Mouse (Mus musculus) heart, postnatal 0 days (tissue): Measurements from ENCODE around the gene Fbxl7. TPM values are rescaled to one million over a fixed set of nuclear protein-coding genes. Genes with fewer than 3 reads are reported as not detected.
"Not testable (repeated sequence)": the region's sequence is repeated elsewhere in the genome, so short reads cannot be mapped to it uniquely, and the experiment has no call there.

ENCODE experiments used
- ATAC-seq: fragments of 200-750 bp; cut with Nextera tagmentation; 2 replicates; pipeline ENCODE4 v1.8.0; 2017; ENCODE audit warnings: low read depth, moderate number of reproducible peaks, moderate library complexity; ENCODE audit not compliant: insufficient read depth
- DNase-seq: peaks from one replicate; pipeline ENCODE4 v3.0.0-alpha.2; 2016; ENCODE audit warnings: low spot score
- H3K27ac ChIP-seq: fragments of 300-500 bp; sonication (generic); 2 replicates; pipeline ENCODE4 v1.5.1; 2014; ENCODE audit warnings: low read depth, mild to moderate bottlenecking
- H3K27me3 ChIP-seq: fragments of 300-500 bp; sonication (generic); 2 replicates; pipeline ENCODE4 v1.6.1; 2014; ENCODE audit warnings: low read length, mixed read lengths; ENCODE audit not compliant: control insufficient read depth, insufficient read depth
- H3K36me3 ChIP-seq: fragments of 300-500 bp; sonication (generic); replicated peaks from 2 replicates; pipeline ENCODE4 v1.6.1; 2014; ENCODE audit warnings: low read length, mixed read lengths; ENCODE audit not compliant: control insufficient read depth, insufficient read depth
- H3K4me1 ChIP-seq: fragments of 300-500 bp; sonication (generic); 2 replicates; pipeline ENCODE4 v1.6.1; 2014; ENCODE audit warnings: antibody characterized with exemption; ENCODE audit not compliant: control insufficient read depth, insufficient read depth
- H3K4me2 ChIP-seq: fragments of 300-500 bp; sonication (generic); 2 replicates; pipeline ENCODE4 v1.6.1; 2014; ENCODE audit warnings: low read depth, mild to moderate bottlenecking, low read length, moderate library complexity
- H3K4me3 ChIP-seq: fragments of 300-500 bp; sonication (generic); 2 replicates; pipeline ENCODE4 v1.5.1; 2014; ENCODE audit warnings: low read depth, low read length
- H3K9ac ChIP-seq: fragments of 300-500 bp; sonication (generic); replicated peaks from 2 replicates; pipeline ENCODE4 v1.6.1; 2014; ENCODE audit warnings: low read depth, low read length, mixed read lengths
- H3K9me3 ChIP-seq: fragments of 300-500 bp; sonication (generic); replicated peaks from 2 replicates; pipeline ENCODE4 v1.6.1; 2016; ENCODE audit warnings: low read length; ENCODE audit not compliant: control insufficient read depth
- CTCF ChIP-seq: IDR thresholded peaks from 2 replicates; pipeline ENCODE4 v1.5.1; 2016; ENCODE audit warnings: antibody characterized with exemption, control low read depth, low read depth
- EP300 ChIP-seq: IDR thresholded peaks from 2 replicates; pipeline ENCODE4 v1.6.1; 2016; ENCODE audit warnings: antibody characterized with exemption, low read depth
- WGBS: fragments of 180-500 bp; shearing (Covaris S2); extraction: QIAGEN DNeasy Blood & Tissue Kit; methylation state at CpG from one replicate; pipeline ENCODE4 v1.1.7; 2014; 5-methylcytosine and 5-hydroxymethylcytosine counted together
- polyA plus RNA-seq: library from polyadenylated mRNA; unstranded; fragments of >200 nt; fragmentation: Nextera tagmentation; extraction: Ambion mirVana; gene quantifications from 2 replicates; pipeline ENCODE4 v1.2.1, GENCODE M21; 2015
- total RNA-seq: library from RNA; depleted of rRNA; stranded (reverse); fragments of >200 nt; gene quantifications from 2 replicates; pipeline ENCODE4 v1.2.3, GENCODE M21; 2014; ENCODE audit warnings: low replicate concordance

The Fbxl7 gene
- total and polyA plus RNA-seq, 2 experiments from 2014 or later, result 3.1 to 7.4 TPM

DNA sequence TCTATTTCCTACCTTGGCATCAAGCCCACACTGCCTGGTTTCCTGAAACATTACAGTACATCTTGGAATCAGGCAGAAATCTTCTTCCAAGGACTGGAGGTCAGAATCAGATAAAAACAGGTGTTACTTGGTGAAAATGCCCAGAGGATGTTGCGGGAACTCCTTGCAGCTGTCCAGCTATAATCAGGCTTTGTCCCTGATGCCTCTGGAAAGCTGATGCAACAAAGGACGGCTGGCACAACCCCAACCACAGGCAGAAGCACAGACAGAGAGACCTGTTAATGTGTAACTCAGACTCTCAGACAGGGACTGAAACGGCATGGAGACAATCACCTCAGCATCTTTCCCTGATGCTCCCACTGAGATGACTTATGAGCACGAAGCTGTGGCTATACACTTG, 133.7 kb downstream of the Fbxl7 start:
- H3K4me2 ChIP-seq, result no peak overlapping the region
- 66% methylated on average over 4 of the region's 4 CpGs for WGBS
- H3K27ac ChIP-seq, result no peak overlapping the region
- no peak overlapping the region for H3K4me3 ChIP-seq
- H3K36me3 ChIP-seq, result no peaks in the 10 kb centered on the region
- H3K27me3 ChIP-seq, result no peaks in the 10 kb centered on the region
- no peak overlapping the region for H3K9ac ChIP-seq
- H3K4me1 ChIP-seq, result no peaks in the 10 kb centered on the region
- no peak for ATAC-seq
- no peaks in the 10 kb centered on the region for H3K9me3 ChIP-seq
- TF ChIP-seq CTCF (no peak), EP300 (no peak)
- DNase-seq, result no peak

- no peak overlapping the region for H3K9ac ChIP-seq
- WGBS, result 91% methylated on average over 3 of the region's 3 CpGs
Measured at GRCm38 (mm10) chr15:26748484-26748883, 146.9 kb downstream of the Fbxl7 start.

DNA sequence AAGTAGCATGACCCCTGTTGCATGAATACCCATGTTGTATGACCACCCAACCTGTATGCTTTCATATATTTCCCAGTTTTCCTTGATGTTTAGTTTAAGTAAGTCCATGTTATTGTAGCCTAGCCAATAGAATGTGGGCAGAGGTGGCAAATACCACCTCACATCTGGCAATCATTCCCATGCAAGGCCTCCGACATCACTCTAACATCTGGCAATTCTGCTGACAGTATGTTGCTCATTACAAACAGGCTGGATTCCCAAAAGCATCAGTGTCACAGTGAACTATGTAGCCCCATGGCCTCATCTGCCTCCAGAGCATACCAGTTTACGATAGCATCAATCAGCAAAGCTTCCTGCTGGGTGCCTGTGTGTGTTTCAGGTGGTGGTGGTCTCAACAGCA, 163.0 kb downstream of the Fbxl7 start:
- WGBS, result 83% methylated on average over 2 of the region's 2 CpGs
- Histone ChIP-seq H3K4me3 (no peak overlapping the region), H3K27me3 (no peaks in the 10 kb centered on the region), H3K4me2 (no peak overlapping the region), H3K36me3 (no peaks in the 10 kb centered on the region), H3K4me1 (no peaks in the 10 kb centered on the region), H3K27ac (no peak overlapping the region), H3K9ac (no peak overlapping the region), H3K9me3 (no peaks in the 10 kb centered on the region)
- TF ChIP-seq EP300 (no peak), CTCF (no peak)
- ATAC-seq (no peak), DNase-seq (no peak)

More at GRCm38 (mm10) chr15:26748484-26748883, 146.9 kb downstream of the Fbxl7 start:
- ATAC-seq (no peak), DNase-seq (no peak)
- Histone ChIP-seq H3K4me1 (no peaks in the 10 kb centered on the region), H3K27ac (no peak overlapping the region), H3K4me2 (no peak overlapping the region), H3K27me3 (no peaks in the 10 kb centered on the region), H3K9me3 (no peaks in the 10 kb centered on the region), H3K4me3 (no peak overlapping the region), H3K36me3 (no peaks in the 10 kb centered on the region)
- TF ChIP-seq CTCF (no peak), EP300 (no peak)

- DNase-seq (no peak), ATAC-seq (no peak)
- TF ChIP-seq CTCF (no peak), EP300 (no peak)
- H3K36me3 ChIP-seq, result no peaks in the 10 kb centered on the region
- no peaks in the 10 kb centered on the region for H3K4me1 ChIP-seq
- no peak overlapping the region for H3K27ac ChIP-seq
- no peaks in the 10 kb centered on the region for H3K27me3 ChIP-seq
- no peaks in the 10 kb centered on the region for H3K9me3 ChIP-seq
- WGBS, result 62% methylated on average over 2 of the region's 2 CpGs
- no peak overlapping the region for H3K9ac ChIP-seq
- no peak overlapping the region for H3K4me2 ChIP-seq
- no peak overlapping the region for H3K4me3 ChIP-seq
Measured at GRCm38 (mm10) chr15:26730760-26731159, 164.6 kb downstream of the Fbxl7 start.

DNA sequence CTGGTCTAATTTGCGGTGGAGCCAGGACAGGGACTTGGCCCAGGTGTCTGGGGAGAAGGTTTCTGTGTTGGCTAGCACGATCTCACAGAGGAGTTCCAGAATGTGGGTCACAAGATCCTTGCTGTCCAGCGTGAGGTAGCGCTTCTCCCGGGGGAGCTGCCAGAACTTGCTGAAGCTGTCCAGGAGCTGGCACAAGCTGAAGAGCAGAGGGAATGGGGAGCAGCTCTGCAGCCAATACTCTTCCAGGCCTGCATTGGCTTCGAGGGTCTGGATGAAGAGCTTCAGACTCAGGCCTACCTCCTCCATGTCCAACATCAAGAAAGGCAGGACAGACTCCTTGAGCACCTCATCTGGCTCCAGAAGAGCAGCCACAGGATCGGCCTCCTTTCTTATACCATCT, 166.0 kb downstream of the Fbxl7 start:
- H3K27me3 ChIP-seq, H3K9me3 ChIP-seq: not testable (repeated sequence)
- WGBS, result 78% methylated on average over 4 of the region's 7 CpGs

DNA sequence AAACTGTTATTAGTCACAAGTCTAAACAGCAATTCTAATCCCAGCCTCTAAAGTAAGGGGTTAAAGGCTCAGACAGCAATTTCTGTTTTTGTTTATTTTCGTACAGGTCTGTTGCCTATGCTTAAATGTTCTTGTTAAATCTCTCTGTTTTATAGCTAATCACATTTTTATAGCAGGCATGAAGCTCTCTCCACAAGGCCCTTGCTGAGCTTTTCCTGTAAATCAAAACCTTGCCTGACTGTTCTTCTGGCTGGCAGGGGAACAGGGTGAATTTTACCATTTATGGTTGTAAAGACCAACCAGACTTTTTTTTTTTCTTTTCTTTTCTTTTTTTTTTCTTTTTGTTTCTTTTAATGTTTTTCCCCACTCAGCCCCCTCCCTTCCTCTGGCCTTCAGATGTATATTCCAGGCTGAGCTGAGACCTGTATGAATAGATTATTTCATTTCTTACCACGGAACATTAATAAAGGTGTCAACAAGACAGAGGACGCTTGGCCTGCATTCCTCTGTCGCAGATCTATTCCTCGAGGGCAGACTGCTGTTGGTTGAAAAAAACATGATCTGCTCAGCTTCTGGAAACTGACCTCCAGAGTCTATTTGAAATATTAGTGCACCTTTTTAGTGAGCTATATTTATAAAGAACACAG, 176.9 kb downstream of the Fbxl7 start:
- DNase-seq, result no peak
- H3K4me3 ChIP-seq, result no peak overlapping the region
- H3K4me1 ChIP-seq, result 0 out of 2 replicates have a peak, but pooled peaks cover 7% of the 10 kb centered on the region
- no peak overlapping the region for H3K4me2 ChIP-seq
- no peaks in the 10 kb centered on the region for H3K9me3 ChIP-seq
- no peaks in the 10 kb centered on the region for H3K36me3 ChIP-seq
- no peak overlapping the region for H3K9ac ChIP-seq
- TF ChIP-seq CTCF, result no peak
- no peak for TF ChIP-seq EP300
- ATAC-seq, result no peak
- no peaks in the 10 kb centered on the region for H3K27me3 ChIP-seq
- peak overlapping the region; percentile 3; the same call in 1 of the 2 replicates for H3K27ac ChIP-seq
- 39% methylated on average over 5 of the region's 5 CpGs for whole genome bisulfite sequencing

More for the DNA sequence above, 166.0 kb downstream of the Fbxl7 start:
- not testable (repeated sequence) for H3K4me2 ChIP-seq, DNase-seq, H3K9ac ChIP-seq, H3K27ac ChIP-seq, ATAC-seq, H3K4me3 ChIP-seq, H3K36me3 ChIP-seq, H3K4me1 ChIP-seq
